Mouse (Mus musculus) retina, postnatal 1 day (tissue): Measurements from ENCODE around the gene Syne2.

Source experiments
- DNase-seq: peaks from one replicate; pipeline ENCODE4 v3.0.0-alpha.2; 2012

Gene Syne2

GRCm38 (mm10) chr12:75817959-75818452 is at the start of gene Syne2:
Syne2 (plus strand) TSS chr12:75818134.
- DNase-seq = peak; percentile 91

DNA sequence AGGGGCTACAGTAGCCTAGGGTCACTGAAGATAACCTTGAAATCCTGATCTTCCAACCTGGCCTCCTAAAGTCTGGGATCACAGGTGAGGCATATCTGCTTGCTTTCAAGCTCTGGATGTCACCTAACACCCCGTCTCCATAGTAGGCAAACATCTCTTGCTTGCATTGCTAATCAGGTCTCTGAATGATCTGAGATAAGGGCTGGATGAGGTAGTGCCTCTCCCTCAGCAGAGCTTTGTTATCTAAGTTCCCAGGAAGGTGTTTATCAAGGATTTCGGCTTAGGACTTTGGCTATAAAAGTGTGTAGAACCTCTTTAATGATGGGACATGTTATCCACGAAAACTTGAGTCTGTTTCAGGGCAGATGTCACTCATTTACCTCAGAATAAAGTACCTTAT is 46.5 kb upstream of the Syne2 start:
- DNase-seq = no peak

- DNase-seq = peak; percentile 53
These were observed 45.4 kb upstream of the Syne2 start for GRCm38 (mm10) chr12:75772424-75773034.

- no peak for DNase-seq
These were observed 36.5 kb upstream of the Syne2 start for GRCm38 (mm10) chr12:75781445-75781844.

DNA sequence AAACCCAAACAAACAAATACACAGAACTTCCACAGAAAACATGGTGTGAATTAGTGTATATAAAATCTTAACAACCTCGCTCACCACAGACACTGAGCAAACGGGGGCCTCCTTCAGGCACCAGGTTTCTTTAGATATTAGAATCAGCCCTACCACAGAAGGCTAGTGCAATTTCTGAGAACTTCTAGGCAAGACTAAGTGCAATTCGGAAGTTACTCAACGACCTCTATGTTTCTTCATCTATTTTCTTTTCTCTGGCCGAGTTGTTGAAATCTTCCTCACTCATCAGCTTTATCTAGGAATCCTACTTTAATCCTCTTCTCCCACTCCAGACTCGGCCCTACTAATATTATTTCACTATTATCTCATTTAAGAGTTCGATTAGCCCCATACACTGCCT is 35.9 kb upstream of the Syne2 start:
- DNase-seq = no peak

DNA sequence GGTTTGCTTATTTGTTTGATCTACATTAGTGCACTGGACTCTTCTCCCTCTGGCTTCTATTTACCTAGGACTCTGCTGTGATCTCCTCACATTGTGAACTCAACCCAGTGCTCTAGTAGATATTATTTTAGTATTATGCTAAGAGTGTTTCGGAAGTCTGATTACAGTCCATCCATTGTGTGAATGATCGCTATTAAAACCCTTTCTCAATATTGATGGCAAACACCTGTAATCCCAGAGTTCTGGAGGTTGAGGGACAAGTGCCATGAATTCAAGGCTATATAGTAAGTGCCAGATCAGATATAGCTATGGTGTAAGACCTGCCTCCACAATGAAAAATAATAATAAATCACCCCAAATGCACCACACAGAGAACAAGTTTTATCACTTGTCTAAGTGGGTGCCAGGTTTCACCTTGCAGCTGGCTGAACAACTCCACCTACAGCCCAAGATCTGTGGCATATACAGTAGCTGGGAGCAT is 33.6 kb upstream of the Syne2 start:
- DNase-seq = no peak

- DNase-seq = peak; percentile 80
These were observed 31.3 kb upstream of the Syne2 start for GRCm38 (mm10) chr12:75786681-75787080.

DNA sequence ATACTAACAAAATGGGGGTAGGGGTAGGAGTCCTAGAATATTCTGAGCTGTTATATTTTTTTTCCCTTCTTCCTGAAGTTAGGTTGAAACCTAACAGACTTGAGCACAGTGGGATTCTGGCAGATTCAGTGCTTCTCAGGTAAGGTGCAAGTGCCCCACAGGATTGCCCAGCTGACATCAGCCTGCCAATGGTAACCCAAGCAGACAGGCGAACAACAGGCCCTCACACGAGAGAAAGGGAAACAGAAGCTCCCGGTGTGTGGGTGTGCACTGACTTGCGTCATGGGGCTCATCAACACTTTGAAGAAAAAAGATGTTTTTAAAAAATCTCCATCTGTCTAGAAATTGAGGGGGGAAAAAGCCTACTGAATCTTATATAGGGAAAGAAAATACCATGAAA is 28.5 kb upstream of the Syne2 start:
- no peak for DNase-seq

- no peak for DNase-seq
These were observed 23.4 kb upstream of the Syne2 start for GRCm38 (mm10) chr12:75794527-75794926.

GRCm38 (mm10) chr12:75796510-75796909 is 21.4 kb upstream of the Syne2 start:
- no peak for DNase-seq

DNA sequence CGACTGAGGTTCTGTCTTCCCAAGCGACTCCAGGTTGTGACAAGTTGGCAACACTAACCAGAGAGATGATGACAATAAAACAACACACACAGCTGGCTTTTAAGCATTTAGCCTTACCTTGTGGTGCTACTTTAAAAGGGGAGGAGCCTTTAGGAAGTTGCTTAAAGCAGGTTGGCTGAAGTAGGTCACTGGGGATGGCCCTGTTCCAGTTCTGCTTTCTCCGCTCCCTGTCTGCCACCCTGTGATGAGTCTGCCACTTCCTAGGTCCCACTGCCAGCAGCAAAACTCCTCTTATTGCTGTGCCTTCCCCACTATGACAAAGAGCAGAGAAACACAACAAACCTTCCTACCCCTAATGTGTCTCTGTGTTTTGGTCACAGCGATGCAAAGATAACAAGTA is 11.7 kb upstream of the Syne2 start:
- no peak for DNase-seq

GRCm38 (mm10) chr12:75813766-75814165 is 4.2 kb upstream of the Syne2 start:
- no peak for DNase-seq

DNA sequence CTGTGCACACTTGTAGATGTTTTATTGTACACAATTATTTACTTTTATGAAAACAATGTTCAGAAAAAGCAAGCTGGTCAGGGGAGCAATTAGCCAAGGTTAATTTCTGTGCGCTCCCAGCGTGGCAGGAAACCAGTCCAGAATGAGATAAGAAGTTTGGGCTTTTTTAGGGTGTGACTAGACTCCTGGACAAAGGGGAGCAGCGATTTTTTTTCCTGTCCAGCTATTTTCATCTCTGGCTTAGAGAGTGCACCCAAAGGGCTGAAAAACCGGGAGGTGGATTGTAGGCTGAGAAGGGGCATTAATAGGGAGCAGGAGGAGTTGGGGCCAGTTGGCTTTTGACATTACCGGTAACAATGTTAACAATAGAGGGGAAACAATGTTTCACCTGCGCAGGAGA is 3.4 kb upstream of the Syne2 start:
- DNase-seq = no peak

- DNase-seq = peak; percentile 29
These were observed 715 bp upstream of the Syne2 start for GRCm38 (mm10) chr12:75816981-75817856.

- DNase-seq = peak; percentile 77
These were observed 810 bp downstream of the Syne2 start for GRCm38 (mm10) chr12:75818453-75819434.

DNA sequence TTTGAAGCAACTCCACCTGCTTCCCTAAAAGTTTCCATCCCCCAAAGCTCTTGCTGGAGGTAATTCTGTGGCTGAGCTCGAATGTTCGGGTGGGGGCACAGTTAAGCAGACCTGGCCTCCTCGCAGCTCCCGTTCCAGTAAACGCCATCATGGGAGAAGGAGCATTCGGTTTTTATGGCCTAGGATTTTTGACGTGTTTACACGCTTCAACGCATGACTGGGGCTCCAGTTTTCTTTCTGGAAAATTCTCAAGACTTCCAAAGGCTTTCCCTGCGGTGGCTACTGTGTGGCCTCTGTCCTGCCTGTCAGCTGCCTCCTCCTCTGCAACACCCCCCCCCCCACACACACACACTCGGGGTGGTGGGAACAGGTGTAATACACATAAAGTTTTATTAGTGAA is 1.5 kb downstream of the Syne2 start:
- no peak for DNase-seq

DNA sequence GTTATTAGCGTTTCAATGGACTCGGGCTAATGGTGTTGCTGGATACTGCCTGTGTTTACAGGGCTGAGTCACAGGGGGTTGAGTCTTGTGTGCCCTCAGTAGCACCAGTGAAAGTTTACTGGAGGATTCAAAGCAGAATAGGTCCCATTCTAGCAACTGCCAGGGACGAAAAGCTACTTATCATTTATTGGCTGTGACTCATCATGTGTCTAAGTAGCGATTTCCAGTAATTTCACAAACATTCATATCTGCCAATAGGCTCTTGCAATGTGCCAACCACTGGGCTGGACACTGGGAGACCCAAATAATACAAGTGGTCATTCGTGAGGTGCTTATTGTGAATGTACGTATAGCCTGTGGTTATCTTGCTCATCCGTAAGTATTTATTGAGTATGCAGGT is 2.3 kb downstream of the Syne2 start:
- no peak for DNase-seq

GRCm38 (mm10) chr12:75822122-75822521 is 4.2 kb downstream of the Syne2 start:
- DNase-seq = no peak

- DNase-seq = no peak
These were observed 5.5 kb downstream of the Syne2 start for GRCm38 (mm10) chr12:75823475-75823874.

DNA sequence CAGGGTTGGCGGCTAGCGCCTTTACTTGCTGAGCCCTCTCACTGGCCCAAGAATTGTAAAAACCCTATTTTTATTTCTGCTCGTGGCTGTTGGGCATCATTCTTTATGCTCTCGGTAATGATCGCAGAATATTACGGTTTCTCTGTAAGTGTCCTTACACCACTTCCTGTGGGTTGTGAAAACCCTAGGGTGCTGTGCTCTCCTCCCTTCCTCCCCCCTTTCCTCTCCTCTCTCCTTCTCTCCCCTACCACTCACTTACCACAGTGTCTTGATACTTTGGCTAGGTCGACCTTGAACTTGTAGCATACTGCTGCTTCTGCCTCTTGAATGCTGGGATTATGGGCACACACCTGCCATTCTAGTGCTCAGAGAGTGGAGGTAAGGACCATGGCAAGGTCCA is 7.5 kb downstream of the Syne2 start:
- DNase-seq = no peak

DNA sequence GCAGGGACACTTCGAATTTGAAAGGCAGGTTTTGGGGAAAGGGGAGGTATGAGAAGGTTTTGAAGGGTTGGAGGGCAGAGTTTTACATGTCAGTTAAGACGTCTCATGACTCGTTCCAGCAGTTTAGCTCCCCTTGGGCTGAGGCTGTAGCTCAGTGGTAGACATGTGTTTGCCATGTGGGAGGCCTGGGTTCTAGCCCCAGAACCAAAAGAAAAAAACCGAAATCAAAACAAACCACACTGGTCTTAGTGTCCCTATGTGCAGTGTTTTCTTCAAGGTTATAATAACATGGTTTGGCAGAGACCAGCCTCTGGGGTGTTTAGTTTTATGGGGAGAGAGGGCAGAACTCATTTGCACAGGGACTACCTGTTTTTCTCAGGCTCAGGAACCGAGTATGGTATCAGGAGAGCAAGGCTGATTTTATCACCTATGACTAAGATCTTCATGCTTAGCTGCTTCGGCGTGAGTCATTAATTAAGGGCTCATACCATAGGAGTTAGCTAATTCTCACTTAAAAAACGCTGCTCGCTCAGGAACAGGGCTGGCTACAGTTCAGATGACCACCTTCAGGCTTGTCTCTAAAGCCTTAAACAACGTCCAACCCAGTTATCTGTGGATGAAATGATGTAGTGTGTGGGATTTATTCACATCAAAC is 8.9 kb downstream of the Syne2 start:
- DNase-seq = no peak

- no peak for DNase-seq
These were observed 9.8 kb downstream of the Syne2 start for GRCm38 (mm10) chr12:75827751-75828150.
